Mouse (Mus musculus) kidney, adult 11 months (tissue): ENCODE measurements around the gene Ccer2.
A peak's percentile ranks its signal among the peaks of the same experiment; 100 is the strongest.

Source experiments
- DNase-seq: peaks from one replicate; pipeline ENCODE4 v3.0.0; 2022

Gene Ccer2

GRCm38 (mm10) chr7:28756079-28756478 lies at the start of gene Ccer2:
TSS of gene Ccer2 (plus strand) at chr7:28756174.
- no peak for DNase-seq

- no peak for DNase-seq
Measured at GRCm38 (mm10) chr7:28709454-28709853, 46.5 kb upstream of the Ccer2 start.

GRCm38 (mm10) chr7:28710962-28711361 lies 45.0 kb upstream of the Ccer2 start:
- no peak for DNase-seq

GRCm38 (mm10) chr7:28714667-28715066 lies 41.3 kb upstream of the Ccer2 start:
- DNase-seq = no peak

GRCm38 (mm10) chr7:28715598-28715997 lies 40.4 kb upstream of the Ccer2 start:
- no peak for DNase-seq

GRCm38 (mm10) chr7:28716590-28717281 lies 39.2 kb upstream of the Ccer2 start, which contains the start of gene Fbxo17:
TSS of gene Fbxo17 (plus strand) at chr7:28716804.
- DNase-seq = no peak

- DNase-seq = no peak
Measured at GRCm38 (mm10) chr7:28717726-28718125, 38.2 kb upstream of the Ccer2 start.

- no peak for DNase-seq
Measured at GRCm38 (mm10) chr7:28719159-28719558, 36.8 kb upstream of the Ccer2 start.

- DNase-seq = no peak
Measured at GRCm38 (mm10) chr7:28719650-28720049, 36.3 kb upstream of the Ccer2 start.

GRCm38 (mm10) chr7:28720753-28721537 lies 35.0 kb upstream of the Ccer2 start:
- no peak for DNase-seq

- no peak for DNase-seq
Measured at GRCm38 (mm10) chr7:28722079-28722478, 33.9 kb upstream of the Ccer2 start.

- DNase-seq = no peak
Measured at GRCm38 (mm10) chr7:28724613-28725012, 31.4 kb upstream of the Ccer2 start.

- peak; percentile 34 for DNase-seq
Measured at GRCm38 (mm10) chr7:28726600-28726999, 29.4 kb upstream of the Ccer2 start.

- no peak for DNase-seq
Measured at GRCm38 (mm10) chr7:28727649-28728340, 28.2 kb upstream of the Ccer2 start.

- DNase-seq = peak; percentile 91
Measured at GRCm38 (mm10) chr7:28732341-28733142, 23.4 kb upstream of the Ccer2 start.

- no peak for DNase-seq
Measured at GRCm38 (mm10) chr7:28733211-28733610, 22.8 kb upstream of the Ccer2 start.

GRCm38 (mm10) chr7:28735701-28736100 lies 20.3 kb upstream of the Ccer2 start:
- no peak for DNase-seq

- DNase-seq = no peak
Measured at GRCm38 (mm10) chr7:28739829-28740228, 16.1 kb upstream of the Ccer2 start.

- no peak for DNase-seq
Measured at GRCm38 (mm10) chr7:28740949-28741348, 15.0 kb upstream of the Ccer2 start.

GRCm38 (mm10) chr7:28741368-28741708 lies 14.6 kb upstream of the Ccer2 start:
- no peak for DNase-seq

- DNase-seq = peak; percentile 98
Measured at GRCm38 (mm10) chr7:28741709-28742438, 14.1 kb upstream of the Ccer2 start, which contains the start of the genes Mrps12 and Sars2. TSS of gene Mrps12 (minus strand) at chr7:28741820. TSS of gene Sars2 (plus strand) at chr7:28741992.

GRCm38 (mm10) chr7:28749935-28750334 lies 6.0 kb upstream of the Ccer2 start:
- no peak for DNase-seq
